Mouse (Mus musculus) mouse trophoblast stem cell (cell line): ENCODE results near the gene Gm28551.

Source experiments
- in situ Hi-C, 2 experiments: fragments of 300-500 bp; cut with MseI, MboI; formaldehyde crosslinking; loops; 2 replicates in 1 of 2; 3 replicates in 1 of 2; pipeline ENCODE4 v1.15.1; 2025

The Gm28551 gene

GRCm38 (mm10) chr1:53291197-53291596, 61.3 kb downstream of the Gm28551 start:
- in situ Hi-C loops, result no loop called here
